Mouse (Mus musculus): ENCODE data around the gene Erich3.

DNA sequence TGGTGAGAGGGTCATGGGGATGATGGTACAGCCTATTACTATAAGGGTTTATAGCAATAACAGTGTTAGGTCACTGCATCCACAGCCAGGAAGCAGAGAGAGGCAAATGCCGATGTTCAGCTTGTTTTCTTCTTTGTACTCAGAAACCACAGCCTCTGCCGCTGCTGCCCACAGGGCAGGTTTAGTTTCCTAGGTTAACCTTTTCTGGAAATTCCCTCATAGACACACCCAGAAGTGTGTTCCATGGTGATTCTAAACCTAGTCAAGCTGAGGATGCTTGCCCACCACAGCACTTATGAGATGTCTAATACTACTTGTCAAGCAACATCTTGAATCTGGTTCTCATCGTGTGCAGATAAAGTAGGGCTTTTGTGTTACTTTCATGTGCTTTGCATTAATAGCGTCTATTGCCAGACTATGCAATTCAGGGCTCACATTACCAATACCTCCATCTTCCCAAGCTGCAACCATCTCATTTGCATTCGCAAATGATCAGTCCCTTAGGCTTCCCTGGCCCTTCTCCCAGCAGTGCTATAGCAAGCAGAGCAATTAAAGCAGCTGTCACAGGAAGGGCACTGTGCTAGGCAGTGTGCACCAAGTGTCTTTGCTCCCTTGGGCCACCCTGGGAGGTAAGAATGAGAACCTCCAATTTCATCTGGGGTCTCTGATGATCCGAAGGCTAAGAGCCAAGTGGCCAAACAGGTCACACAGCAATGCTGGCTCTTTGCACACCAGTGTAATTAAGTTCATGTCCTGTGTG, 115.4 kb downstream of the Erich3 start:
- TF ChIP-seq CTCF (IDR thresholded peaks at IDR 0.05) (no peak), EP300 (IDR thresholded peaks at IDR 0.05) (no peak)

Data from lung, postnatal 0 days (tissue).